Mouse (Mus musculus) spleen, postnatal 10 days (tissue): Measurements from ENCODE around the gene Clcn3.
A peak's percentile ranks its signal among the peaks of the same experiment; 100 is the strongest.
"Not testable (repeated sequence)": the region's sequence is repeated elsewhere in the genome, so short reads cannot be mapped to it uniquely, and the experiment has no call there.

ENCODE experiments used
- DNase-seq, 2 experiments: peaks; one replicate each; pipeline ENCODE4 v3.0.0; 2021 to 2022; ENCODE audit warnings: low spot score in 2 of 2

Gene Clcn3

DNA sequence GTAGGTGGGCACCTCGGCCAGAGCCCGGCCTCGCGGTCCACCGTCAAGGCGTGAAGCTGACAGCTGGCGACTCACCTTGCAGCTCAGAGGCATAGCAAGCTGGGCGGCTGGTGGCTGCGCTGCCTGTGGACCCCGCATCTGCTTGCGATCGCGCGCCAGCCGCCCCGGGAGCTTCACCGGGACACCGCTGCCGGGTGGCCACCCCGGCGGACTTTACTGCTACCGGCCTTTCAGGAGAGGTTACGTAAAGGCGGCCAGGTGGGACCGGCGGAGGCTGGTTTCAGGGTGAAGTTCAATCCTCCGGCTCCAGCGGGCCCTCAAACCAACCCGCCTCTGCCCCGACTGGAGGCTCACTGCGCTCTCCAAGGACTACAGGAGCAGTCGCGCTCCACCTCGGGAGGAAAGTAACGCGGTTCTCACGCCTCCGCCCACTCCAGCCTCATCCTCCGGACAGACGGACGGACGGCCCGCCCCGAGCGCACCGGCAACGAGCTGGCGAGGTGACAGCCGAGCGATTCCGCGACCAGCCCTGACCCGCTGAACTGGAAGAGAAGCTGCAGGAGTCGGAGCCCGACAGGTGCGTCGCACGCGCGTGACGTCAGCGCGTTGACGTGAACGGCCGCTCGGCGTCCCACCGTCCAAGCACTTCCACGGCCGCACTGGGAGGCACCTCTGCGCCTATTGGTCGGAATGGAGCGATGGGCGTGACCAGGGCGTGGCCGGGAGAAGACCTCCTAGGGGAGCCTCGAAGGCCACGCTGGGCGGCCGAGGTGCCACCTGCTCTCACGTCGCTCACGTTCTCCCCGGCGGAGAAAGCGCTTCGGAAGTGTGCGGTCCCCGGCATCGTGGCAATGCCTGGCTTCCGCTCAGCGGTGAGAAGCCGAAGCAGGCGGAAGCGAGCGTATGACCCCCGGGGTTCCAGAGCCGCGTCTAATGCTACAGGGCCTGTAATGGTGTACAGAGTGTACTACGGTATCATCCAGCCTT, at the start of gene Clcn3:
Clcn3 (minus strand) TSS at position 600 of the 987 bp plus-strand sequence.
- DNase-seq, result peak; percentile 96 to 100

GRCm38 (mm10) chr8:60996468-60996867, 13.4 kb upstream of the Clcn3 start:
- DNase-seq, result no peak

DNA sequence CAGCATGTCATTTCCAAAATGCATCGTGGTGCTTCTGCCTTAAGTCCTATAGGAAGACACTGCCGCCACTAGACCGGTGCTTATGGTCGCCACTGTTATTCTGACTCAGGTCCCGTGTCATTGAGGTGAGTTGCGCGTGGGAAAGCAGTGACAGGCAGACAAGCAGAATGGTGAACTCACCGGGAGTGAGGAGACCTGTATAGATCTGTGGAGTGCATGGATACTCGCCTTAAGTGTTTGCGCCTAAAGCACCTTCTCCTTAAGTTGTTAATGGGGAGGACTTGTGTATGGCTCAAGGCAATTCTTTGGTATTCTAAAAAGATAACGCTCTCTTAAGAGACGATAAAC, 10.5 kb upstream of the Clcn3 start:
- no peak for DNase-seq

DNA sequence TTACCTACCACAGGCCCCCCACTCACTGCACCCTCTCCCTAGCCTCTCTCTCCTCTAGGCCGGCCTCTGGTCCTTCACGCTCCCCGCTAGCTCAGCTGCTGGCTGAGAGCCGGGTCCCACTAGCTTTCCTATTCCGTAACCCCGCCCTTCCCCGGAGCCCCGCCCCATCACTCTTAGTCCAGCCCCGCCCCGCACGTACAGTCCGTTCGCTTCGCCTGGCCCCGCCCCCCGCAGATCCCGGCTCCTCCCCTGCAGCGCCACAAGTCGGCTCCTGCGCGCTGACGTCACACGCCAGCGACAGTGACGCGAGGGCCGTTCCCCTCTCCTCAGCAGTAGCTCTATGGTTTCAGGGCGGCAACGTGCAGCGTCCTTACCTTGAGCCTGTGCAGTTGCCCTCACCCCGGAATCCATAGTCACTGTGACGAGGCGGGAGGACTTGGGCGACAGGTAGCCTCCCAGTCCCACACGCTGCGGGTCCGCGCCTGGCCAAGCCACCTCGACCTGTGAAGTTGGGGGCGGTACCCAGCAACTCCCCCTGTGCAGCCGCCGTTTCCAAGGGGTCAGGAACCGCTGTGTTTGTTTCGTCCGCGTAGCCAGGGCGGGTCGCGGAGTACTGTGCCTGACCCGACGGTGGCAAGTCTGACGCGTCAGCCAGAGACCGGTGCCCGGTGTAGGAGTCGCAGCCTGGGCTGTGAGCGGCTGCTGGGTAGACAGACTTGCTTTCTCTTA, 10.0 kb upstream of the Clcn3 start, which contains the start of gene Nek1:
Nek1 (plus strand) TSS at position 286 of the 729 bp plus-strand sequence.
- peak; percentile 97 to 100 for DNase-seq

DNA sequence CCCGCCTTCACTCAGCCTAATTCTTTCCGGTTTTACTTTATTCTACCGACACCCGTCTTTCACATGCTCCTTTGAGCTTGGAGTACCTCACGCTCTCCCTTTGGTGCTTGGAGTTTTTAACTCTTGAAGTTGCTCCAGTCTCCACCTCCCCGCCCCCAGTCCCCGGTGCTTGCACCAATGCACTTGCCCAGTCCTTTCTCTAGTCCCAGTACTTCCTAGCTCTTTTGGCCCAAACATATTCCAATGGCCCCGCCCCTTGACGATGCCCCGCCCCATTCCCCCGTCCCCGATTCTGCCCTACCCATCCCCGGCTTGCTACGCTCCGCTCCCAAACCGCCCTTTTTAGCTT, 9.4 kb upstream of the Clcn3 start:
- DNase-seq, result no peak

GRCm38 (mm10) chr8:60984260-60985010, 1.3 kb upstream of the Clcn3 start:
- DNase-seq, result not testable (repeated sequence)

- DNase-seq, result peak; percentile 70 to 73
These were observed 584 bp upstream of the Clcn3 start for GRCm38 (mm10) chr8:60983688-60984079.

- no peak for DNase-seq
These were observed 1.7 kb downstream of the Clcn3 start for GRCm38 (mm10) chr8:60981388-60981787.

DNA sequence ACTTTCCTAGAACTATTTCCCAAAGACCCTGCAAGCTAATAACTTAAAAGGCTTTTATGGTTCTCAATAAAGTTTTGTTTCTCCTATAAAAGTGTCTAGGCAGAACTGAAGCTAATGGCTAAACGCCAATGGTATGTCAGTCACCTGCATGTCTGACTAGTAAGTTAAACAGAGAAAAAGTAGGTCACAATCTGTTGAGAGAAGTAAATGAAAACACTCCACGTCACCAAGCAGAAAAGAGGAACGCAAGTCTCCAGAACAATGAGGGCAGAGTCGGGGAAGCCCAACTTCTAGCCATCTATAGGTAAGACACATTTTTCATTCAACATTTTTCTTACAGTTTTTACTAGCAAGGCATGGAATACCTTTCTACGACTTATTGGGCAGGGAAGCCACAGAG, 4.6 kb downstream of the Clcn3 start:
- no peak for DNase-seq

DNA sequence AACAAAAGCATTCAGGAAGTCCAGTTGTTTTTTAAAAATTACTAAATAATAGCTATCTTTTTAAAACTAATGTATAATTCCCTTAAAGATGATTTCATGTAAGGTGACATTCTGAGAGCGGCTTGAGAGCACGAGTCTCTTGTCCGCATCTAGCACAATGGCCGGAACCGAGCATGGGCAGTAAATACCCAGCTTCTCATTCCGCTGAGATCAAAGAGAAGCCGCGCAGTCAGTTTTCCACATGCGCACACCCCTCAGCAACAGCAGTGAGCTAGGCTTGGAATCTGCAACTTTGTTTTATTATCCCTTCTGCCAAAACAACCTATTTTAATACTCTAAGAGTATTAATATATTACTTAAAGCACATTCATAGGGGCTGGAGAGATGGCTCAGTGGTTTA, 6.3 kb downstream of the Clcn3 start:
- DNase-seq, result no peak

GRCm38 (mm10) chr8:60974837-60975236, 8.3 kb downstream of the Clcn3 start:
- no peak for DNase-seq

DNA sequence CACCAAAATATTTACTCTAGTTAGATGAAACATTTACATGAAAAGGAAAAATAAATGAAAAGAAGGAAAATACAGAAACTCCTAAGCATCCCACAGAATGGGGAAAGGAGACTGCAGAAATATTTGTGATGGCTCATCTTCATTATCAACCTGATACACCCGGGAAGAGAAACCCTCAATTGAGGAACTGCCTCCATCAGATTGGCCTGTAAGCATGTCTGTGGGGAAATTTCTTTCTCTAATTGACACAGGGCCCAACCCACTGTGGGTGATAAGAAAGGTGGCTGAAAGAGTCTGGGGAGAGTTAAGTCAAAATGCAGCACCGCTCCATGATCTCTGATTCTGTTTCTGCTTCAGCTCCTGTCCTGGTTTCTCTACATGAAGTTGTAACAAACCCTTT, 9.7 kb downstream of the Clcn3 start:
- no peak for DNase-seq

- DNase-seq, result peak in 1 of 2 experiments; percentile 52
These were observed 11.3 kb downstream of the Clcn3 start for GRCm38 (mm10) chr8:60971808-60972207.

DNA sequence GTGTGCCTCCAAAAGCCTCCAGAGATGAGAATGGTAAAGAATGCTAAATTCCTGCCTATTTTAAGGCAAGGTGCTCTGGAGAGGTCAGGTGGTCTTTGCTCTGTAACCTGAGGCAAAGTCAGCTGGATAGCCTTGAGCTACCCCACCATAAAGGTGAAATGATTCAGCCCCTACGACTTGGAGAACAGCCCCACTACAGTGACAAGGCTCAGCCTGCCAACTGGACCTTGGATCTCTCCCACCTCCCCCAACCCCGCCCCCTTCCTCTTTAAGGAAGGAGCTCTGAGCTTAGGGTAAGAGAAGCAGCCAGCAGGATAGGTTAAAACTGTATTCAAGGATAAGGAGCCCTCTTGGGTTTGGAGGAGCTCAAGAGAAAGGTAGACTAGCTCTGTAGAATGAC, 14.0 kb downstream of the Clcn3 start:
- DNase-seq, result no peak

GRCm38 (mm10) chr8:60965741-60966140, 17.4 kb downstream of the Clcn3 start:
- no peak for DNase-seq

- DNase-seq, result no peak
These were observed 17.8 kb downstream of the Clcn3 start for GRCm38 (mm10) chr8:60965306-60965705.

DNA sequence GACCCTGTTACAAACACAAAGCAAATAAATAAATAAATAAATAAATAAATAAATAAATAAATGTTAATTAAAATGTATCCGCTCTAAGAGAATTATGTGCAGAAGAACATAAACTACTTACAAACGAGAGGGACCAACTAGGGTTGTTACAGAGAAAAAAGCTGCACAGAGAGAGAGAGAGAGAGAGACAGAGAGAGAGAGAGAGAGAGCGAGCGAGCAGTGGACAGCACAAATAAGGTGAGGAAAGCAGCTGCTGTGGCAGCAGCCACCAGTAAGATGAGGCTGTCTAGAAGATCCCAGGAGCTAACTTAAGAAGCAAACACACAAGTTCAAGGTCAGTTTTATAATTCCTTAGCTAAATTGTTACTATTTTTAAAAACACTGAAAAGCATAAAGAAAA, 18.6 kb downstream of the Clcn3 start:
- no peak for DNase-seq

DNA sequence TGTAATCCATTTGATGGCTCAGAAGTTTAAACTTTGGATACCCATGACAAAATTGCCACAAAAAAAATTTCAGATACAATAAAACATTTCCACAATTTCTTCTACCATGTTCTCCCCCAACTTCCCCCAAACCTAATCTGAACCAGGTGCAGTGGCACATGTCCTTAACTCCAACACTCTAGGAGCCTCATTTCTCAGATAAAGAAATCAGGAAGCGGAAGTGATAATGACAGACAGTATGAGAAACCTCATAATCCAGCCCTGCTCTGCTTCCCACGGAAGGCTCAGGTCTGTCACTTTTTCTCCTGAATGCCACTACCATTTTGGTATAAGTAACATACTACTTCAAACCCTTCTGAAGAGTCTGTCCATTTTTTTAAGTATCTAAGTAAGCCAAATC, 19.2 kb downstream of the Clcn3 start:
- no peak for DNase-seq

- no peak for DNase-seq
These were observed 20.3 kb downstream of the Clcn3 start for GRCm38 (mm10) chr8:60962763-60963162.

DNA sequence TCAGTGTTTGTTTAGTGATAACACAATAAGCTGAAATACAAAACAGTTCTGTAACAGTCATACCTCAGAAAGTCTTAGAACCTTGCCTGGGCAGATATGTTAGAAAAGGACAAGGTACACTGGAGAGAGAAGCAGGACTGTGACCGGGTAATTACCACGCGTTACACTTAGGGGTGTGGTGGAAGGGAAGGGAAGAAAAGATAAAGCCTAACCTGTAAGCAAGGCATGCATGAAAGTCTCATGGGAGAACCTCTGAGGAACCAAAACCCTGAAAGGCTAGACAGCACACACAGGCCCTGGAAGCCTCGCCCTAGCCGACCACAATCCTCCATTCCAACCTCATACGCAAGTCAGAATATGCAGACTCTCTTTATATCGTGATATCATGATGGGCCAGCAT, 26.3 kb downstream of the Clcn3 start:
- DNase-seq, result peak in 1 of 2 experiments; percentile 36

- peak; percentile 75 to 80 for DNase-seq
These were observed 28.7 kb downstream of the Clcn3 start for GRCm38 (mm10) chr8:60954281-60955014.
